Mouse (Mus musculus) CD4-positive, CD25-positive, alpha-beta regulatory T cell, adult 4 months (primary cell): ENCODE data around the gene Akr1cl. TPM values are rescaled to one million over a fixed set of nuclear protein-coding genes. Genes with fewer than 3 reads are reported as not detected.

Source experiments
- ATAC-seq: one replicate; pipeline ENCODE4 v1.8.0; 2017
- polyA plus RNA-seq, 2 experiments: library from polyadenylated mRNA; unstranded; fragments of 100-300 nt; shearing (Covaris generic); gene quantifications; one replicate each; pipeline ENCODE4 v1.2.1; 2017

The Akr1cl gene
- polyA plus RNA-seq, 2 experiments from 2014 or later = 0.31 TPM; not detected in 1

- ATAC-seq = peak; percentile 66
Measured at GRCm38 (mm10) chr1:64986120-64986519, 46.4 kb downstream of the Akr1cl start.

- ATAC-seq = no peak
Measured at GRCm38 (mm10) chr1:64983247-64983646, 49.3 kb downstream of the Akr1cl start.

GRCm38 (mm10) chr1:64978321-64978799, 54.2 kb downstream of the Akr1cl start:
- ATAC-seq = no peak

GRCm38 (mm10) chr1:64975346-64975745, 57.2 kb downstream of the Akr1cl start:
- no peak for ATAC-seq

GRCm38 (mm10) chr1:64970685-64971084, 61.9 kb downstream of the Akr1cl start:
- peak; percentile 96 for ATAC-seq

Other genes starting within 250 kb of the Akr1cl start
- gene Plekhm3, start 75.9 kb downstream of the Akr1cl start, polyA plus RNA-seq = 10 to 100 TPM in 1 of 2 experiments, 1 to 10 TPM in 1; 7.8 to 11.2 TPM
- not detected for gene Cryge, start 18.4 kb upstream of the Akr1cl start, polyA plus RNA-seq
- gene Crygd, start 30.7 kb upstream of the Akr1cl start, polyA plus RNA-seq = not detected
- not detected for gene Crygc, start 40.9 kb upstream of the Akr1cl start, polyA plus RNA-seq
- gene Crygb, start 49.5 kb upstream of the Akr1cl start, polyA plus RNA-seq = not detected
- gene Cryga, start 70.6 kb upstream of the Akr1cl start, polyA plus RNA-seq = not detected
- not detected for gene Gm28845, start 86.8 kb upstream of the Akr1cl start, polyA plus RNA-seq
- gene D630023F18Rik, start 90.5 kb upstream of the Akr1cl start, polyA plus RNA-seq = not detected
- 10 to 100 TPM in 1 of 2 experiments, 1 to 10 TPM in 1; 7.9 to 10.2 TPM for gene Idh1, start 153.7 kb upstream of the Akr1cl start, polyA plus RNA-seq
- gene Pikfyve, start 153.9 kb upstream of the Akr1cl start, polyA plus RNA-seq = 10 to 100 TPM; 11.8 to 13.6 TPM
- not detected for gene Pth2r, start 249.3 kb upstream of the Akr1cl start, polyA plus RNA-seq